Mouse (Mus musculus): ENCODE measurements around the gene Mrps18a.

Mrps18a gene

GRCm38 (mm10) chr17:46139872-46140271, 29.1 kb downstream of the Mrps18a start:
- DNase-seq (ENCODE audit: low read depth in 1 of 2, low spot score in 2 of 2), result peak in 1 of 2 experiments; percentile 12

GRCm38 (mm10) chr17:46143578-46144423, 33.0 kb downstream of the Mrps18a start, which contains the start of gene Rsph9:
Gene Rsph9, minus strand, starts transcription at chr17:46144216.
- peak; percentile 33 to 65 for DNase-seq (ENCODE audit: low read depth in 1 of 2, low spot score in 2 of 2)

DNA sequence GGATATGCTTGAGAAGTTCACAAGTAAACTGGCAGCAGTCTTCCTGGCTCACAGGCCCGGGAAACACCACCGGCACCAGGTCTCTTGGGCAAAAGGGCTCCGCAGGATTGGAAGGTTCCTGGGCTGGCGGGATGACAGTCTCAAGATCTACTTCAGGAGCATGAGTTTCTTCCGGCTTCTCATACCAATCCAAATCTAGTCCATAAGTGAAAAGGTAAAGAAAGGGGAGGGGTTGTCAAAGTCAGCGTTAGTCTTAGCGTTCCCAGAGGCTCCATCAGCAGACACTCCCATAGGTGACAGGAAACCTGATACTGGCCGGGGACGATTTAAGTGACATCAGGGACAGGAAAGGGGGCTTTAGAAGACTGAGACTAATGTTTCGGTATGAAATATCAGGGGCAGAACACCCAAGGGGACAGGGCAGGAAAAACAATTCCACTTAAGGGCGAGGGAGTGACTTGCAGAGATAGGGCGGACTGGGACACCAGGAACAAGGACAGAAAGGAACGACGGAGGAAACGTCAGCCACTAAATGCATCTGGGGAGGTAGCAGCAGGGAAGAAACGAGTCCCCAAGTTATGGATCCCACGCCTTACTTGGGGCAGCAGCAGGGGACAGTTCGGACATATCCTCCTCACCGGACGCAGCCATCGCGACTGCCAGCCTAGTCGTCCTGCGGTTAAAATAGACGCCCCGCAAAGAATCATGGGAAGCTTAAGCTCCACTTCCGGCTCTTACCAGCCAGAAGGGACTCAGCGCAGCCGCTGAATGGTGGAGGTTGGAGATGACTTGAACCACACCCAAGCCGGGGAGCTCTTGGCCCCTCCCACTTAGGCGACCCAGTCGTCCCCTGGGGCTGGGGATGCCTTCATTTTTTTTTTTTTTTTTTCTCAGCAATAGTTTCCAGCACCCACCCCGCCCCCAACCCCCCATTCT, 42.3 kb downstream of the Mrps18a start, which contains the start of gene Mad2l1bp:
TSS of gene Mad2l1bp (minus strand) at position 707 of the 936 bp plus-strand sequence.
- peak; percentile 64 to 75 for DNase-seq (ENCODE audit: low read depth in 1 of 2, low spot score in 2 of 2)

- no peak for DNase-seq (ENCODE audit: low read depth in 1 of 2, low spot score in 2 of 2)
These were observed 43.5 kb downstream of the Mrps18a start for GRCm38 (mm10) chr17:46154336-46154735.

GRCm38 (mm10) chr17:46156680-46157079, 45.9 kb downstream of the Mrps18a start:
- DNase-seq (ENCODE audit: low read depth in 1 of 2, low spot score in 2 of 2), result no peak

- DNase-seq (ENCODE audit: low read depth in 1 of 2, low spot score in 2 of 2), result no peak
These were observed 46.3 kb downstream of the Mrps18a start for GRCm38 (mm10) chr17:46157131-46157530.

- DNase-seq (ENCODE audit: low read depth in 1 of 2, low spot score in 2 of 2), result no peak
These were observed 48.5 kb downstream of the Mrps18a start for GRCm38 (mm10) chr17:46159236-46159635.

DNA sequence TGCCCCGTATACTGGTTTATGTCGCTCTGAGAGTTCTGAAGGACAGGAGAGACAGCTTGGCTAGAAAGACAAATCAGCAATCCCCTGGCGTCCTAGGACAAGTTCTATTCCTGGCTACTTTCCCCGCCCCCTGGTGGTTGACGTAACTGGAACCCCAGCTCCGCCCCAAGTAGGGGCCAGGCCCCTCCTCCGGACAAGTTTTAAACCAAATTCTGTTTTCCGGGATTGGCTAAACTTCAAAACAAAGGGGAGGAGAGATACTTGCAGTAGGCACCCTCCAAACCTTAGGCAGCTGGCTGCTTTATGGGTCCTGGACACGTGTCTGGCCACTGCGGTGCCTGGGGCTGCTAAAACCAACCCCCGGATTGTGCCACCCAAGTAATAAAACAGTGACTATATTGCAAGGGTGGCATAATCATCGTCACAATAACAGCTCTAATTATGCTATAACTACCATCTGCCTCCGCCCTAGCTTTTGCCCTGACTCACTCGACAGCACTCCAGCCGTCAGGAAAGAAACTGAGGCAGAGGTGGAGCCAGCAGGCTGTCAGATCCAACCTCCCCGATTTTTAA, 49.4 kb downstream of the Mrps18a start:
- DNase-seq (ENCODE audit: low read depth in 1 of 2, low spot score in 2 of 2), result peak; percentile 83 to 88

- DNase-seq (ENCODE audit: low read depth in 1 of 2, low spot score in 2 of 2), result peak; percentile 89 to 90
These were observed 49.9 kb downstream of the Mrps18a start, which contains the start of gene Gtpbp2 for GRCm38 (mm10) chr17:46160686-46161085. Gene Gtpbp2, plus strand, starts transcription at chr17:46161032.

DNA sequence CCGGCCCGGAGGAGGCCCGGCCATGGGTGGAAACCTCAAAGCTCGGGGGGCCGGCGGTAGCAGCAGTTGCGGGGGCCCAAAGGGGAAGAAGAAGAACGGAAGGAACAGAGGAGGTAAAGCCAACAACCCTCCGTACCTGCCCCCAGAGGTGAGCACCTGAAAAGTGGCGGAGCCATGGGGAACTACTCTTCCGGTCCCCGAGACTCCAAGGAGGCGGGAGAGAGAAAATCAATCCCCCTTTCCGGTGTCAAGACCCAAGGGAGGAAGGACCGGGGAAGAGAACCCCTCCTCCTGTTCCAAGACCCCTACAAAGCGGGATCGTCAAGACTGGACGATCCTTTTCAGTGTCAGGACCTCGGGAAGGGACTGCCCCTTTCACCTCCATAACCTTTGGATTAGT, 50.4 kb downstream of the Mrps18a start:
- DNase-seq (ENCODE audit: low read depth in 1 of 2, low spot score in 2 of 2), result no peak

- DNase-seq (ENCODE audit: low read depth in 1 of 2, low spot score in 2 of 2), result no peak
These were observed 50.9 kb downstream of the Mrps18a start for GRCm38 (mm10) chr17:46161710-46162109.

- DNase-seq (ENCODE audit: low read depth in 1 of 2, low spot score in 2 of 2), result no peak
These were observed 51.8 kb downstream of the Mrps18a start for GRCm38 (mm10) chr17:46162551-46162950.

DNA sequence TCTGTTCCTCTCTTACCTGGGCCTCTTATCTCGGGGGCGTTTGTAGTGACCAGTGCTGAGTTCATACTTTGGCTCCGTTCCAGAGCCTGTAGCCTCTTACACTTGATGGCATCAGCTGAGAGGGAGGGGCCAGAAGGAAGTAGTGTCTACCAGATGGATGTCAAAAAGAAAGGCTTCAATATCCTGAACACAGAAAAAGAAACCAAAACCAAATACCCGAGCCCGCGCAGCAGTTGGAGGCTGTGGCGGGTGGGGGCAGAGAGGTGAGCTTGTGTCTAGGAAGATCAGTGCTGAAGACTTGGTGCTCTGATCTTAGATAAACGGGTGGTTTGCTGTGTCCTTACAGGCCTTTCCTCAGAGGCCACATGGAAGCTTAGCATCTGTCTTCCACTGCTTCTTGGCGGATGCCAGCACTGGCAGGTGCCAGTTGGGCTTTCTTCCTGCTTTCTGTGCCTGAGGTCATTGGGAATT, 52.2 kb downstream of the Mrps18a start:
- DNase-seq (ENCODE audit: low read depth in 1 of 2, low spot score in 2 of 2), result peak in 1 of 2 experiments; percentile 49

DNA sequence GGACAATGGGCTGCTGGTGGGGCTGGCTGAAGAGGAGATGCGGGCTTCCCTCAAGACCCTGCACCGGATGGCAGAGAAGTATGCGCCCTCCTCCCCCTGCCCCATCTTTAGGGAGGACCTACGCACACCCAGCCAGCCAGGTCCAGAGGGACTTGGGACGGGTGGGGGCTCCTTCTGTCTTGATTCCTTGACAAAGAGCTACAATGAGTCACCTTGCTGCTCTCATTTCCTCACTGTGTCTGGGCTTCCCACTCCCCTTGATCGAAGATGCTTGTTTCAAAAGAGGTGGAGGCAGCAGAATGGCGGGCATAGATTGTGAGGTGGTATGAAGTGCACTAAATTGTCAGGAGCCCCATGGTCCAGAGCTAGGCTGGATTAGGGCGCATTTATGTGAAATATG, 53.5 kb downstream of the Mrps18a start:
- DNase-seq (ENCODE audit: low read depth in 1 of 2, low spot score in 2 of 2), result no peak

DNA sequence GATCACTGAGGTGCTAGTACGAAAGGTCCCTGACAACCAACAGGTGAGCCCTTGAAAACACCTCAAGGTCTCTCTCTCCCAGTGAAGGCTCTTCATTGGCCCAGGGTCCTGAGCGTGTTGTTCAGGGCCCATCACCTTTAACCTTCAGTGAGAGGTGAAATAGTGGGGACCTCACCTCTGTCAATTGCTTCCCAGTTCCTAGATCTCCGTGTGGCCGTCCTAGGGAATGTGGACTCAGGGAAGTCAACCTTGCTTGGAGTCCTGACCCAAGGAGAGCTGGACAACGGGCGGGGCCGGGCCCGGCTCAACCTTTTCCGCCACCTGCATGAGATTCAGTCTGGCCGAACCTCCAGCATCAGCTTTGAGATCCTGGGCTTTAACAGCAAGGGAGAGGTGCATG, 54.0 kb downstream of the Mrps18a start:
- DNase-seq (ENCODE audit: low read depth in 1 of 2, low spot score in 2 of 2), result no peak

DNA sequence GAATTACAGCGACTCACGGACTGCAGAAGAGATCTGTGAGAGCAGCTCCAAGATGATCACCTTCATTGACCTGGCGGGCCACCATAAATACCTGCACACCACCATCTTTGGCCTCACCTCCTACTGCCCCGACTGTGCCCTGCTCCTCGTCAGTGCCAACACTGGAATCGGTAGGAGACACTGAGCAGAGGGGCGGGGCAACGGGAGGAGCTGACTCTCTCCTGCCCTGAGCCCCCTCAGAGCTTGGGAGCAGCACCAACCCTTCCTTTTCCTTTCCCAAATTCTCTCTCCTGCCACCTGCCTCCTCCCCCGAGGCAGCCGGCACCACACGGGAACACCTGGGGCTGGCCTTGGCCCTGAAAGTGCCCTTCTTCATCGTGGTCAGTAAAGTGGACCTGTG, 54.7 kb downstream of the Mrps18a start:
- DNase-seq (ENCODE audit: low read depth in 1 of 2, low spot score in 2 of 2), result no peak

- no peak for DNase-seq (ENCODE audit: low read depth in 1 of 2, low spot score in 2 of 2)
These were observed 55.5 kb downstream of the Mrps18a start for GRCm38 (mm10) chr17:46166270-46166669.

GRCm38 (mm10) chr17:46167014-46167413, 56.2 kb downstream of the Mrps18a start:
- no peak for DNase-seq (ENCODE audit: low read depth in 1 of 2, low spot score in 2 of 2)

DNA sequence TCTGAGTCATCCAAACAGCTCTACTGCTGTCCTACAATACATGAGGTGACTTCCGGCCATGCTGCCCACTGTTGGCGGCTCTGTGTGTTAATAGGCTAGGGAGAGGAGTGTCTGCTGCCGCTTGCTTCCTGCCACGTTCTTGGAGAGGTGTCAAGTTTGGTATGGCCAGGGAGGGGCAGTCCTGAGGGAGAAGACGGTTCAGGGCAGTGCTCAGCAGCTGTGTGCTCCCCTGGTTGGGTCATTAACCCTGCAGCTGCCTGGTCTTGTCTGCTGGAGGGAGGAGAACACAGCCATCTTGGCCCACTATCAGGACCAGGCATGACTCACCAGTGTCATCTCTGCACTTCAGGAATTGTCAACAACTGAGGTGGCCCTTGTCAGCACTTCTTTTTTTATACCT, 57.5 kb downstream of the Mrps18a start:
- no peak for DNase-seq (ENCODE audit: low read depth in 1 of 2, low spot score in 2 of 2)

DNA sequence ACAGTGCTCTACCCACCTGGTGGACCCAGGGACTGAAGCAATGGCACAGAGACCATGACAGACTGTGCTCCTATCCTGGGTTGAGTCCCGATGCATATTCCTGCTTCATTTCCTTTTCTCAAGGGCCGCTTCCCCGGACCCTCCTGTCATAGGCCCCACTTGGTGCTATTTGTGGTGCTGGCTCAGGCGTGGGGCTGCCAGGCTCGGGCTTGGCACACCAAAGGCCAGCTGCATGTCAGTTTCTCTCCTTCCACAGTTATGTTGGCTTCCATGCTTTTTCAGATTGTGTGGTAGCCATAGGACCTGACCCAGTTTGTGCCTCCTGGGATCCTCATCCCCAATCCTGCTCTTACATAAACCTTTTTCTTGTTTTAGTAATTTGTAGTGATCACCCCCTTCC, 58.0 kb downstream of the Mrps18a start:
- DNase-seq (ENCODE audit: low read depth in 1 of 2, low spot score in 2 of 2), result no peak

DNA sequence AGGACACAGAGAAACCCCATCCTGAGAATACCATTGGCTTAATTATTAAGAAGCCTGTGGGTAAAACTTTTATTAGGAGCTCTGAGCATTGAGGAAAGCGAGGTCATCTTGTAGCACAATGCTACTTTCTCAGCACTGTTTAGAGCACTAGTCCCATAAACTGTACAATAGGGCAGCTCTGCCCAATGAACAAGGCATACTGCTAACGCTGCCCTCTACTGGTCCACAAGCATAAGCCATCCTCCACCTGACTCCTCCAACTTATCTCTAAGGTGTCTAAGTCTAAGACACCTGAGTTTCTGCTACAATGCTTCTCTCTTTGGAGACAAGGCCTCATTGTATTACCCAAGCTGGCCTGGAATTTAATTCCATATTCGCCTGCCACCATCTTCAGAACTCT, 59.8 kb downstream of the Mrps18a start:
- no peak for DNase-seq (ENCODE audit: low read depth in 1 of 2, low spot score in 2 of 2)
